Mouse (Mus musculus): ENCODE results near the gene Srd5a3.

Gene Srd5a3

GRCm38 (mm10) chr5:76152956-76153355 lies 12.9 kb downstream of the Srd5a3 start:
- DNase-seq (ENCODE audit: low spot score in 2 of 2): peak in 1 of 2 experiments; percentile 51

GRCm38 (mm10) chr5:76153430-76153829 lies 13.4 kb downstream of the Srd5a3 start:
- peak in 1 of 2 experiments; percentile 48 for DNase-seq (ENCODE audit: low spot score in 2 of 2)

GRCm38 (mm10) chr5:76154434-76155165 lies 14.5 kb downstream of the Srd5a3 start:
- DNase-seq (ENCODE audit: low spot score in 2 of 2): peak in 1 of 2 experiments; percentile 46

DNA sequence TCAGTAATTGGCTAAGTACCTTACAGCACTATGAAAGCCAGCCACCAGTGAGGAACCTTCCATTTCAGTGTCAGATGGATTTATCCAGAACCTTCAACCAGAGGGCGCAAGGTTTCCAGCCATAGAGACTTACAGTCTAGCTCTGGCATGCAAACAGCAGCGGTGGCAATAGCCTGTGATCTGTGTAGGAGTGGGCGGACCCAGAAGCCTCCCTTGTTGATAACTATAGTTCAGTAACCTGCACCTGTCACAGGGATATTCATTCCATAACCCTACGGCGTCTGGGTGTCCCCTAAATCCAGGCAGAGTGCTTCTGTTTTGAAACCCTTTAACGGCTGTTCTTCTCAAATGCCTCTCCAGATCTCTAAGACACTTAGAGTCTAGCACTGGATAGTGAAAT lies 19.5 kb downstream of the Srd5a3 start:
- DNase-seq (ENCODE audit: low spot score in 2 of 2): no peak

- DNase-seq (ENCODE audit: low spot score in 2 of 2): no peak
Observed at GRCm38 (mm10) chr5:76160086-76160485, 20.0 kb downstream of the Srd5a3 start.

DNA sequence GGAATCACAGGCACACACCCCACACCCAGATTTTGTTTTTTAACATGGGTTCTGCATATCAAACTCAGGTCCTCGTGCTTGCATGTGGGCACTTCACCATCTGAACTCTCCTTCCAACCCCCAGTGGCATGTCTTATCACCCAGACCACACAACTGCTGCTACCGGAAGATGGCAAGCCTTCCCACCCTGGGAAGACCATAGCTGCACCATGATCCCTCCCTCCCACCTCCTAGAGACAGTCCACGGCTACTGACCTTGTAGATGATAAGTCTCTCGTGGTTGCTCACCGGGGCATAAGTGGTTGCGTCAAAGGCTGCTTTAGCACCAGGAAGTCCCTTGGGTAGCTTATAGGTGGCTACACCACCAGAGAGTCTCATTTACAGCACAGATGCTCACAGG lies 21.4 kb downstream of the Srd5a3 start:
- DNase-seq (ENCODE audit: low spot score in 2 of 2): peak in 1 of 2 experiments; percentile 36

GRCm38 (mm10) chr5:76162926-76163325 lies 22.9 kb downstream of the Srd5a3 start:
- no peak for DNase-seq (ENCODE audit: low spot score in 2 of 2)

GRCm38 (mm10) chr5:76163828-76164390 lies 23.8 kb downstream of the Srd5a3 start:
- no peak for DNase-seq (ENCODE audit: low spot score in 2 of 2)

DNA sequence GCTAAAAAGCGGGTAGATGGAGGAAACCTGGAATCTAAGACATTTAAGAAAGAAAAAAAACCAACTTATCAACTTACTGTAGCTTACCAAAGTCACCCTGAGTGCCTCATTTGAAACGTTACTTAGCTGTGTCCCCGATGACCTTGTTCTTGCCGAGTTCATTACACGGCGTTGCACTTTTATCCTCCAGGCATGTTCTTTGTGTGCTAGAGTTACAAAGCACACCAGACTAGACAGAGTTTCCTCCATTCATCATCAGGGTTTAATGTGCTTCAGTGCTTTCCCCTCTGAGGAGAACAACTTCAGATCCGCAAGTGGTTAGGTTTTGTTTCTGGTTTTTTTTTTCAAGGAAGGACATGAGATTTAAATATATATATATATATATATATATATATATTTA lies 24.8 kb downstream of the Srd5a3 start:
- DNase-seq (ENCODE audit: low spot score in 2 of 2): no peak

DNA sequence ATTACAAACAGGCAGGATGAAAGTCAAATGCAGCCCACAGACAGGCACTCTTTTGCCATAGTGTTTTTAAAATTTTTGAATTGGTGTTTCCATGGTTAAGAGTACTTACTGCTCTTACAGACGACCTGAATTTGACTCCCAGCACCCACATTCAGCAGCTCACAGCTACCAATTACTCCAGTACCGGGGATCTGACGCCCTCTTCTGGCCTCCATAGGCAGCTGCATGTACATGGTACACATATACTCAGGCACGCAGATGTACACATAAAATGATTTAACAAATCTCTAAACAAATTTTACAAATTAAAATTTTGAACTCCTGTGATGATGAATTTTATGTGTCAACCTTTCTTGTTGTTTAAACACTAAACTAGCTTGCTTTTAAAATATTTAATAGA lies 30.5 kb downstream of the Srd5a3 start:
- no peak for DNase-seq (ENCODE audit: low spot score in 2 of 2)

DNA sequence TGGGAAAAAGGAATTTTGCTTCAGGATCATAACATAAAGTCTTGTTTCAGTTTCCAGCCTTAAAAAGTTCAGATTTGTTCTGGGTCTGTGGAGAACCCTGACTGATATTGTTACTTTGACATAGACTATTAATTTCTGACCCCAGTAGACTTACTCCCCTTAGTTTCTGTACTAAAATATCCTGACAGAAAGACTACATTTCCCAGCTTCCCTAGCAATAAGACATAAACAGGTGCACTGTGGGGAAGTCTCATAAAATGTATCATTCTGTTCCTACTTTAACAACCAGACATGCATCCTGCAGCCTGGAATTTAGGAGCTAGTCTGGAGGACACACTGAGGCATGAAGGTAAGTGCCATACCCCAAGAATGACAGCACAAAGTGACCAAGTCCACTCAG lies 31.0 kb downstream of the Srd5a3 start:
- no peak for DNase-seq (ENCODE audit: low spot score in 2 of 2)

- no peak for DNase-seq (ENCODE audit: low spot score in 2 of 2)
Observed at GRCm38 (mm10) chr5:76175051-76175450, 35.0 kb downstream of the Srd5a3 start.

GRCm38 (mm10) chr5:76176411-76176810 lies 36.3 kb downstream of the Srd5a3 start:
- DNase-seq (ENCODE audit: low spot score in 2 of 2): no peak

DNA sequence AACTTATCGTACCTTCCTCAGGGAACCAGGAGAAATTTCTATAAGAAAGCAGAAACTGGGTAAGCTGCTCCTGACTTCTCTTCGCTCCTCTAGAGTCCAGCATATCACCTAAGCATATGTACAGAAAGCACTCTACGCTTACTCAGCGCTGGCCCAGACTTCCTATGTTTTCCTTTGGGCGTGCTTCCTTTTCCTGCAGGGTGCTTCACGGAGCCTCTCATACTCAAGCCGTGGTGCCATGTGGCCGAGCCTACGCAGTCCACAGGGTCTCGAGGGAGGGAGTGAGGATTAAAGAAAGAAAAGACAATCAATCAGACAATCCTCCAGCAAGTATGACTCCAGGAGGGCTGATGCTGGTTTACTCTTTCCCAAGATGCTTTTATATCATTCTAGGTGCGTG lies 36.8 kb downstream of the Srd5a3 start:
- DNase-seq (ENCODE audit: low spot score in 2 of 2): no peak

GRCm38 (mm10) chr5:76177664-76178063 lies 37.6 kb downstream of the Srd5a3 start:
- no peak for DNase-seq (ENCODE audit: low spot score in 2 of 2)

DNA sequence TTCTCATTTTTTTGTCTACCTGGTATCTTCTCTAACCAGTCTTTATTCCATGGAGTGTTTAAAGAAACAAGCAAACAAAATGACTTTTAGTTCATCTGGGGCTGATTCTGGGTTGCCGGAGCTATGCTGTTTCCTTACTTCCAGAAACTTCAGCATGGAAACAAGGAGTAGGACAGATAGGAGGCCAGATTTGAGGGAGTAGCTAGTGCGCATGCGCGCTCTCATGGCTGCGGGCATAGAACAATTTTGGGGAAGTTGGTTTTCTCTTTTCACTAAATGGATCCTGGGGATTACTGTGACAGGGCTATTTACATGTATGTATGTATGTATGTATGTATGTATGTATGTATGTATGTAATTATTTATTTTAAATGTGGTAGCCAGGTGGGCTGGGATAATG lies 39.1 kb downstream of the Srd5a3 start:
- no peak for DNase-seq (ENCODE audit: low spot score in 2 of 2)

GRCm38 (mm10) chr5:76179791-76180190 lies 39.7 kb downstream of the Srd5a3 start:
- no peak for DNase-seq (ENCODE audit: low spot score in 2 of 2)

GRCm38 (mm10) chr5:76182326-76182725 lies 42.3 kb downstream of the Srd5a3 start:
- DNase-seq (ENCODE audit: low spot score in 2 of 2): no peak

- no peak for DNase-seq (ENCODE audit: low spot score in 2 of 2)
Observed at GRCm38 (mm10) chr5:76183043-76183749, 43.1 kb downstream of the Srd5a3 start.

- peak; percentile 91 to 96 for DNase-seq (ENCODE audit: low spot score in 2 of 2)
Observed at GRCm38 (mm10) chr5:76183750-76184261, 43.7 kb downstream of the Srd5a3 start, which contains the start of gene Tmem165. TSS of gene Tmem165 (plus strand) at chr5:76183880.

- DNase-seq (ENCODE audit: low spot score in 2 of 2): peak; percentile 66 to 85
Observed at GRCm38 (mm10) chr5:76184286-76185080, 44.4 kb downstream of the Srd5a3 start.

DNA sequence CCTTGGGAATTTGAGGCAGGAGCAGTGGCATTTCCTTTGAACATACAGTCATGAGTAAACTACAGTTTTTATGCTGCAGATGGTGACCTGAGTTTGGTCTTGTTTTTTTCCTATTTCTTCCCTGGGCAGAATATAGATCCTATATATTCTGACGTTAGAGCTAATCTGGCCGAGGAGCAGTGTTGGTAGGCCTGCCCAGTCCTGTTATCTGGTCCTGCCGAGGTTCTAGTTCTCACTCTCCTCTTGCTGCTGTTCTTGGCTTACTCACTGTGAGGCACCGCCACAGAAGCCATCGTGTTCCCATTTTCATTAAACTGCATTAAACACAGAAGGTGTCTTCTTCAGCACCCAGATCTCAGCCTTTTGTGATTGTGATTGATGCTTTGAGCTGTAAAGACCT lies 47.8 kb downstream of the Srd5a3 start:
- DNase-seq (ENCODE audit: low spot score in 2 of 2): no peak
